Mouse (Mus musculus) cerebellum, adult 18-20 months (tissue): ENCODE measurements around the gene Car1.
"Not testable (repeated sequence)": the region's sequence is repeated elsewhere in the genome, so short reads cannot be mapped to it uniquely, and the experiment has no call there.

Experiments
- DNase-seq, 2 experiments: peaks; one replicate each; pipeline ENCODE4 v3.0.0; 2021

Car1 gene

DNA sequence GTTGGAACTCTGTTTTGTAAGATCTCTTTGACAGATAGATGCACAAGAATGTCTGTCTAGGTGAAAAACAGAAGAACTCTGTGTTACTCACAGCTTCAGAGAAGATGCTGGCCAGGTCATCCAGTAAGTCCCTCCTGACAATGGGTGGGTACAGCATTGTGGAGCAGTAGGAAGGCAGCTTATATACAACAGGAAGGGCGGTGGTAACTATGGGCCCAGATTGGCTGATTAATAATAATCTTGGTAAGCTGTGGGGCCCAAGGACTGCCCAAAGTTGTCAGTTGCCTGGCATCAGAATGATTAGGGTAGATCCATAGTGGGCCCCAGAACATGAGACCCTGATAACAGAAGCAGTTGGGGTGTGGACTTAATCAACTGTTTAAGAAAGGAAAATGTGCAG, at the start of gene Car1:
Gene Car1, minus strand, starts transcription at position 158 of the 400 bp plus-strand sequence.
- DNase-seq: no peak

DNA sequence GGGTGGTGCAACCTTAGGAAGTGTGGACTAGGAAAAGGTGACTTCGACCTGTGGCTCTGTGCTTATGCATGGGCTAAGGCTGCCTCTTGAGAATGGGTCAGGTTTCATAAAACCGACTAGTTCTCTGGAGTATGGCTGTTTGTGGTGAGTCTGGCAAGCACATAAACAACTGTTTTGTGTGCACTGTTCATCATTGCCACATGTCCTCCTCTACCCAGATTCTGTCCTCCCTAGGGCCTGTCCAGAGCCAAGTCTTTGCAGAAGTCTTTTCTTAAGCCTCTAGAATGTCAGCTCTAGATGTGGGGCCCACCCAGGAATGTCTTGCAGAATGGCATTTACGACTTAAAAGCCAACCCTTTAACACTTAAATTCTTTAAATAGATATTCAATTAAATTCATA, 49.7 kb upstream of the Car1 start:
- no peak for DNase-seq

DNA sequence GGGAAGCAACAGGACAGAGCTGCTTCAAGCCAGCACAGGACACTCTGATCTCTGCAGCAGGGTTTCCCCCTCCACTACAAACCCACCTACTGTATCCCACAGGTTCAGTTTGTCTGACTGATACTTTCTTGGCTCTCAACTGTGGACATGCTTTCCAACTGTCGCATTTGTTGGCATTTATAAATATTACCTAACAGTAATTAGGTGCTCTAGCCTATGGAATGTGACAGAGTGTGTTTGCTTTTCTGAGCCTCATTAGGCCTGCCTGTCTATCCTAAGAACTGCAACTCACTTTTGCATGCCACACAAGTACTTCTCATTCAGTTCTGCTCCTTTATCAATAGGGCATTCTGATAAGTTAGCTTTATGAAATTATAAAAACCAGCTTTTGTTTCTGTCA, 46.3 kb upstream of the Car1 start:
- no peak for DNase-seq

DNA sequence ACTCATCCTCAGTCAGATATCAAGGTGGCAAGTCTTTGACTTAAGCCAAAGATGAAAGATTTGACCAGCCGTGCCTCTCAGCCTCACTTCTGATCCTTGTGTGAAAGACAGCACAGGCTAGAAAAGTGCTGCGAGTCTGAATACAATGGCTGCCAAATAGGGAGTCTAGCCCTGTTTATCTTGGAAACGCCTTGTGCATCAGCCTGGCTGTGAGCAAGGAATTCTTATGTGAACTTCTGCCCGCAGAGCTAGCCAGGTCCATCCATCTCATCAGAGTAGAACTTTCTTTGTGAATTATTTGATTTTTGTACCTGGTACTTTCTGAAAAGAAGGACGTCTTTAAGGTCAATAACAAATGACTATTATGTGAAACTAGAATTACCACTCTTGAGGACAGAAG, 45.8 kb upstream of the Car1 start:
- DNase-seq: no peak

DNA sequence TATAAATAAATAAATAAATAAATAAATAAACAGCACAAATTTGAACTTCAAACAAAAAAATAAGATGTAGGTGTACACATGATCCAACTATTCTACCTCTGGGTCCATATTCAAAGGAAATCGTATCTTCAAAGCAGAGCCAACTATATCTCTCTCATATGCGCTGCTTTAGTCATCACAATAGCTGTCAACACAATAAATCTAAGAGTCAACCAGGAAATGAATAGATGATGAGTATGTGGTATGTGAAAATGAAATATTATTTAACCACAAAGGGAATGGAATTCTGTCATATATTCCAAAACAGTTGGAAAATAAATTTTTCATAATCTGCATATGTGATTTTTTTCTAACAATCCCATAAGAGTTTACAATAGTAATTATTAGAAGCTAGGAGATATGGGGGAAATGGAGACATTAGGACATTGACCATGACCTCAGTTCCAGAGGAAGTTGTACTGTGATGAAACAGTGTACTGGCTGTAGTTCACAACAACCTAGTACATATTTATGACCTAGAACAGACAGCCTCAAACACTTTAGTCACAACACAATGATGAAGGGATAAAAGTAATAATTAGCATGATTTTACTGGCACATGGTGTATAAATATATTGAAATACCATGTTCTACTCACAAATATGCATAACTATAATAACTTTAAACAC, 40.6 kb upstream of the Car1 start:
- DNase-seq: no peak

DNA sequence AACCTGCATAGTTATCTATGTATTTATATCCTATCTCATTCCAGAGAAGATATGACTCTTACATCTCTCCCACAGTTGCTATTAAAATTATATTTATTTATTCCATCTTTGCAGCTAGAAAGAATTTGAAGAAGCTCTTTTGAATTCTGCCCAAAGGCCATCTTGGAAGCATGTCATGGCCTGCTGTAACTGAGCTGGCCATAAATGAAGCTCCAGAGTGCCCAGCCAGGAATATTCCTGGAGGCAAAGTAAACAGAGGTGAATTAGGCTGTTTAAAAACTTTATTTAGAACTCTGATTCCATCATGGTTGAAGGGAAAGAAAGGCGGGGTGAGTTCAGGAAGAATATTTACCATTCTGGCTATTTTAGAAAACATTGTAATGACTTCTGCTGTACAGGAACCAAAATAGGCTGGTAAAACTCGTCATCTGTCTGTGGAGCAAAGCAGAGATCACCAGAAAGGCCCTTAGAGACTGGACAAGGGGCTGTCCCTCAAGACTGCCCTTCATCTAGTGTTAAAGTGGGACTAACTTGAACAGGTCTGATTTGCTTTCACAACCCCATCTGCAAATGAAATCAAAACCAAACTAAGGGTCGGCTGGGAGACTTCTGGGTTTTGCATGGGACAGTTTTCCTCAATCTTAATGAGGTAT, 31.4 kb upstream of the Car1 start:
- no peak for DNase-seq

DNA sequence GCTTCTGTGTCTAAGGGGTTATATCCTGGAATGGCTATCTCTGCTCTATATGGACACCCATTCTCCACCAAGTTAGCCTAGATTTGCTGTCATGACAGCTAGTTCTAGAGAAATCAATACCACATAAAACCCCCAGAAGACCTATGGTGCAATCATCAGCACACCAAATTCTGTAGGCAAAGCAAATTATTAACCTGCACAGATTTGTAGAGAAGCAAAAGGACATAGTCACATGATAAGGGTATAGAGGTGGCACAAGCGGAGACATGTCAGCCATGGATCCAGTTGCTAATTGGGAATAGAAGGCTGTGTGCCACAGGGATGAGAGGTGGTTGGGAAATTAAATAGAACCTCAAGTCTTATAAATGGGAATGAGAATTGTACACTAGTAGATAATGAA, 30.8 kb upstream of the Car1 start:
- no peak for DNase-seq

DNA sequence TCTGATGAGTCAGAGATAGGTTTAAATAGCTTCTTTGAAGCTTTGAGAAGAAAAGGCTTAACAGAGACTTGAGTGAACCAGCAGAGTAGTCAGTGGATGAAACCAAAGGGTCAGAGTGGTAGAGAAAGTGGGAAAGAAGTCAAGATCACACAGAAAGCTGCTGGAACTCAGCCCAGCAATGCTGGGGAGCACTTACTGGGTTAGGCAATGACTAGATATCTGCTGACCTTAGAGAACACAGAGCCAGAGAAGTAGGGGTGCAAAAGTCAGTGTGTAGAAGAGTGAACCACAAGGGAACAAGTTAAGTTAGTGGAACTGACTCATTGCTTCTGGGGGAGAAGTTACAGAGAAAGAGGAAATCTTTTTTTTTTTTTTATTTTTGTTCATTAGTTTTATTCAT, 24.6 kb upstream of the Car1 start:
- no peak for DNase-seq

DNA sequence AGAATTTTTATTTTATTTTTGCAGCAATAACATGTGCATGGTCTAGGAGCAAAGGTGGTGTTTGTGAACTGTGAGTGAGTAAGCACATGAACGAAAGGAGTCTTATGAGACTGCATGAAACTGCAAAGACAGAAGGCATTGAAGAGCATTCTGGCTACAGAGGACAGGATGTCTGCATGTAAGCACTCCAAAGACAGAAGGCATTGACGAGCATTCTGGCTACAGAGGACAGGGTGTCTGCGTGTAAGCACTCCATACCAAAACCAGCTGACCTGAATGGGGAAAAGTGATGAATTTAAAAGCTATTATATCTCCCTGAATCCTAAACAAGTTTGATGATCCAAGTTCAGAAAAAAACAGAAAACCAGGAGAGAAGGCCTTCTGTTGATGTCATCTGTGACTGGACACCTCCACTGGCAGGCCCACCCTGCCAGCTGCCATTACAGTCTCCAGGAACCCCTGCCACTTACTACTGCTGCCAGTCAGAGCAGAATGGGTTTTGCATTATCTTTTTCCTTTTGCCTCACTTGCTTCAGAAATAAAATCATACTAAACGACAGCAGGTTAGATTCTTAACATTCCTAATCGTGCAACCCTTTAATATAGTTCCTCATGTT, 23.2 kb upstream of the Car1 start:
- DNase-seq: no peak

DNA sequence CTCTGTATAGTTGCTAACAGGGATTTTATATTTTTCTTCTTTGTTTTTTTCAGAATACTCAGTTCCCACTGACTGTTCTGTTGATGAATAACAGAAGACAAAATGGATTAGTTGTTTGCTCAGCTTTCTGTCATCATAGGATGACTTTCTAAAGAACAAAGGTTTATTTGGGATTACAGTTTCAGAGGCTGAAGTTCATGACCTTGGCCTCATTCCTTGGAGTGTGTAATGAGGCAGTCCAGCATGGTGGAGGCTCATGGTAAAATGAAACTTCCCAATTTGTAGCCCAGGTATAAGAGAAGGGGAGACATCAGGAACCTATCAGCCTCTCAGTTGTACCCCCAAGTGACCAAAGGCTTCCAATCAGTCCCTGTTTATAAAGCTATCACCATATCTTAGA, 20.7 kb upstream of the Car1 start:
- no peak for DNase-seq

DNA sequence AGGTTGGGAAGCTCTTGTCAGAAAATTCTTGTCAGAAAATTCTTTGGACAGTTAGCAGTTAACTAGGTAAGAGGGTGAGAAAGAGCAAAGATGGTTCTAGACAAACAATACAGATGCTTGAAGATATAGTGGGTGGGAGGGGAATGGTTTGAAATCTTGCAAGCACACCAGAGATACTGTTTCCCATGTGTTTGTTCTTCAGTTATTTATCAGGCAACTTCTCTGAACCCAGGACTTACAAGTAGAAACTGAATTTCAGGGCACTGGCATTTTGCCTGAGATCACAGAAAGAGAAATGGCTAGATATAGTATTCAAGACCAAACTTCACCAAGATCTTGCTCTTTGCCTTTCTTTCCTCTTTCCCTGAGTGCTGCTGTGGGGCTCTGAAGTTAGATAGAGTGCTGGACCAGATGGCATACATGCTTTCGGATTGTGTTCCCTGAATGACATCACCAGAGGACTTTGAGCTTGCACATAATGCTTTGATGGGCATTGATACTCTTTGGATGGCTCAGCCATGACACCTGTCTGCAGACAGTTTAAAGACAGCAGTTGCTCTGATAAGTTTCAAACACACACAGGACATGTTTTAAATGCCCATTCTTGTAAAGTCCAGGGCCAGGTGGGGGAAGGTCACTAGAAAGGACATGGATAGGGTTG, 11.8 kb upstream of the Car1 start:
- no peak for DNase-seq

DNA sequence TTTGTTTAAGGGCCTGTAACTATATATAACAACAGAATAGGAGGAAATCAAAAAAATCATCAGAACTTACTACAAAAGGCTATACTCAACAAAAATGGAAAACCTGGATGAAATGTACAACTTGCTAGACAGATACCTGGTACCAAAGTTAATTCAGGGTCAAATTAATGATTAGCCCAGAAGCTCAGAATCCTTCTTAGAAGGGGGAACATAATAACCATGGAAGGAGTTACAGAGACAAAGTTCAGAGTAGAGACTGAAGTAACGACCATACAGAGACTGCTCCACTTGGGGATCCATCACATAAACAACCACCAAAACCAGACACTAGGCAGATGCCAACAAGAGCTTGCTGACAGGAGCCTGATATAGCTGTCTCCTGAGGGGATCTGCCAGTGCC, 7.2 kb upstream of the Car1 start:
- not testable (repeated sequence) for DNase-seq

DNA sequence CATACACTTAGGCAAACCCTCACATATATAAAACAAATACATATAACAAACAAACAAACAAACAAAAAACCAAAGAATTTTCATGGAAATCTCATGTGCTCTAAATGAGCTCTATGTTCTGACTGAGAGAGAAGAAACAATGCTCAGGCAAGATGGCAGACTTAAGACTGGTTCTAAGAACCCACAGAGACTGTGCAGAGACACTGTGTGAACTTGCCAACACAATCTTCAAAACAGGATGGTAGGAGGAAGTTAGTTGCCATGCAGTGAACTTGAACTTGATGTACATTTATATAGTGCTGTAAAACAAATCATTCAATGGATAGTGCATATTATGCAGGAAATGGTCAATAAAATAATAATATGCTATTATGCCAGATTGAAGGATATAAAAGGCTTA, 1.5 kb downstream of the Car1 start:
- DNase-seq: no peak

DNA sequence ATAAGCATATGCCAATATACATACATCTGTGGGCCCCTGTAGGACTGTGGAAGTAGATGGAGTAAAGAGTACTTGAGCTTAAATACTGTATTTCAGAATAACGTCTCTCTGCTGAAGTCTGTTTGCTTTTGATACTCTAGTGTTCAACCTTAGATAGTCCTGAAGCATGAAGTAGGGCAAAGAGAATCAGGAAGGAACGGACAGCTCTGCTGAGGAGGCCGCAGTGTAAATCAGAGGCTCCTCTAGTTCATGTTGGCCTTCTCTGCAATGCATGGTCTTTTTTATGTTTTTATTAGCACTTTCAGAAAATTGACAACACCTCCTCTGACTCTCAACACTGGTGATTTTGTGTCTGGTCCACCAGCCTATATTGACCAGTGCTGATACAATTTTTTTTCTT, 2.2 kb downstream of the Car1 start:
- DNase-seq: no peak

DNA sequence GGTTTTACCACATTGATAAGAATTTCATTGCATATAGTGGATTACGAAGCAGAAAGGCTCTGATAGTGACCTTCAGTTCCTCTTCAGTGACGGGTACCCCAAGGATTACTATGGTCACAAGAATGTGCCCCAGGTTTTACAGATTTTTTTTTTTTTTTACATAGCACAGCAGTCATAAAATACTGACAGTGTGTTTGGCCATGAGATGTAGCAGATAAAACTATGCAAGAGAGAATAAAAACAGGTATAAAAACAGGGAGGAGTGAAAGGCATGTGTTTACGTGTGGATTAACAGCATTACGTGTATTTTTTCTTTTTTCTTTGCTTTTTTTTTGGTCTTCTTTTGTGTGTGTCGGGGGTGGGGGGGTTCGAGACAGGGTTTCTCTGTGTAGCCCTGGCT, 3.3 kb downstream of the Car1 start:
- DNase-seq: no peak

DNA sequence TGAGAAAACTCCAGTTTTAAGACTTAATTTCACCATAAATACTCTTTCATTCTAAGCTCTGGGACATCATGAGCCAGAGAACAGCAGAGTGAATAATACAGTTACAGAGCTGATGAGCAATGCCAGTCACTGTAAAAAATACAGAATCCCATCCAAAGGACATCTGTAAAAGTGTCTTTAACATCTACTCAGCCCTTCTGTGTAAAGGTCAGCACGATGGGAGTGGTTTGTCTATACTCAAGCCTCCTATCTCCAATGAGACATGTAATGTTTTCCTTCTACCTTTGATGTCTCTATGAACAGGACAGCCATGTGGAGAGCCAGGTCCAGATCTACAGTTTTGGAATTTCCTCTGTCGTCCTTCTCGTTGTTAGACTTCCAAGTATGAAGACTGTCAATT, 11.1 kb downstream of the Car1 start:
- no peak for DNase-seq

DNA sequence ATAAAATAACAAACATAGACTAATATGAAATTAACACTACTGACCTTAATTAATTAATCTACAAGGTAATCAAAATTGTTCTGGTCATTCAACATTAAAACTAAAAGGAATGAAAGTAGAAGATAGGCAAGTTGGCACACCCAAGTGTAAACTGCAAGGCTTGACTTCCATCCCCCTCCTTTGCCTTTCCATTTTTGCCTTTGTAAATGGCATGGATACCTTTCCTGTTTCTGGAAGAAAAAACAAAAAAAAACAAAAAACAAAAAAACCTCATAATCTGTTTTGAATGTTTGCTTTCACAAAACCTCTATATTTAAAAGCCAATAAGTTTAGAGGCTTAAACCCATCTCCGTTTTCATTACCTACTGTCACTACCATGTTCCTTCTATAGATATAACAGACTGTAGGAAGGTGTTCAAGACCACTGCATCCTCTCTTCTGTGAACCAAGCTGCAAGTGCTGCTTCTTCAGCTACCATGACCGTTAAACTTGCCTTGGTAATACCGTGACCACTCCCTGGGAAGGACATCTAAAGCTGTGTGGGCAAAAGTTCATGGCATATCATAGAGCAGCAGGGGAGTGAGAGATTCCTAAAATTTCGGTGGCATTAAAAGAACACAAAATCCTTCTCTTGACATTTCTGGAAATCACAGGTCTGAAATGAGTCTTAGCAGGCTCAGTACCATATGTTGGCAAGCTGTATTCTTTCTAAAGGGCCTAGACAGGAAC, 12.7 kb downstream of the Car1 start:
- DNase-seq: no peak

DNA sequence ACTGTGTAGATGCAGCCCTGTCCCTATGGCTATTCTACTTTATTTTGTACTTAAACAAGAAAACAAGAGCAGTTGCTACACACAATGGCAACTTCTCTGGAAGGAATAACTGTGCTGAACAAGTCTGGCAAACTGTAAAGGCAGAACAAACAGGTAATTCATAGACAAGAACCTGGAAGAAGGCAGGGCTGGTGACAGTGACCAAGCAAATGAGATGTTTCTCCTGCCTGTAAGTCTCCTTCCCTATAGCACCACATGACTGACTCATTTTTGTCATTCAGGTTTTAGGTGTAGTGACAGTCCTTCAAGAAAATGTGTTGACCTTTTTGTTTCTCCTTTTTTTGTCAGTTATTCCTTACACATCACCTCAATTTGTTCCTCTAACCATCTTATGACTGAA, 16.1 kb downstream of the Car1 start:
- DNase-seq: no peak

DNA sequence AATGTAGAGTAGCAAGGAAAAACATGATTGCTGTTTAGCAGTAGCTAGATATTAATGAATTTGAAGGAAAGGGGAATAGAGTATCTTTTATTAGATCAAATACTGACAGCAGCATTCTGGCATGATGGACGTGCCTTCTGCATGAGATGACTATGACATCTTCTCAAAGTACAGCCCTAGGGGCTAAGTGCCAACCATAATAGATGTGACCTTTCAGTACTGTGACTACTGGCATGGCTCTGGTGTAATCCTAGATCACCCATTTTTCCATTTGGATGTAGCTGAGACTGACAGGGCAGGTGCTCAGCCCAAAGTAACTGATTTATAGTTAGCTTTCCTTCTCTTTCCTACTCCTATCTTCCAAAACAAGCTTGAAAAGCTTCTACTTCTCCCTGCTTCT, 20.6 kb downstream of the Car1 start:
- no peak for DNase-seq

DNA sequence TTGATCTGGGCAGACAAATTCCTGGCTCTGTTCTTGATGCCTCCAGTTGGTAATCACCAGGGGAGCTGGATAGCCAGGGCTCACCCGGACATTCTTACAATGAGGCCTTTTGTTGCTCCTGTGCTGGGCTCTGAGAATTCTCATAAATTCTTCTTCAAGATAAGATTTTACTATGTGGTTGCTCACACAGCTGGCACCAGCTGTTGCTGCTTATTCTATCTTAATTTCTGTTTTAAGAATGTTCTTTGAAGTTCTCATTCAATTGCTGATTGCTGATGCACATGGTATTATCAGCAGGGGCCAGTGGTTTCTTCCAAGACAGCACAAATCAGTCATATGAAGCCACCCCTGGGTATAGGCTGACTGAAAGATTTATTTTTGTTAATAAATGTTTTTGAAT, 21.0 kb downstream of the Car1 start:
- no peak for DNase-seq

DNA sequence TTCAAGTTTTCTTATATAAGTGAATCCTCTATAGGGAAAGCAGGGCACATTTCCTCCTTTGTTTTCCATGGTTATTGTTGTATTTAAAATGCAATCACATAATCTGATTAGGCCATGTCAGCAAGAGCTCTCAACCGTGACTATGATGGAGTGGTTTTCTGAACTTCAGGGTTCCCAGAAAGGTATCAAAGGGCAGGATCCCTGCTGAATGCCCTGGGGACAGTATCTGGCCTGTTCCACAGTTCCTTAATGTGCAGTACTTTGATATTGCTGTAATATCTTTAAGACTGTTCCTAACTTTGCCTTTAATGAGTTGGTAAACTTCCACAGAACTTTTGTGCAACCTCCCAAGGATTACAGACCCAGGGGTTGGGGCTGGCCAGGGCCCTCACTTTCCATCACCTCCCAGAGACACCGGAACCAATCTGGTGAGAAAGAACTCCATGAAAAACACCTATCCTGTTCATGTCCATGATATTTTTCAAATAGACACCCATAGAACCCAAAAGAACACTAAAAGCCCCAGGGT, 21.6 kb downstream of the Car1 start:
- DNase-seq: no peak

DNA sequence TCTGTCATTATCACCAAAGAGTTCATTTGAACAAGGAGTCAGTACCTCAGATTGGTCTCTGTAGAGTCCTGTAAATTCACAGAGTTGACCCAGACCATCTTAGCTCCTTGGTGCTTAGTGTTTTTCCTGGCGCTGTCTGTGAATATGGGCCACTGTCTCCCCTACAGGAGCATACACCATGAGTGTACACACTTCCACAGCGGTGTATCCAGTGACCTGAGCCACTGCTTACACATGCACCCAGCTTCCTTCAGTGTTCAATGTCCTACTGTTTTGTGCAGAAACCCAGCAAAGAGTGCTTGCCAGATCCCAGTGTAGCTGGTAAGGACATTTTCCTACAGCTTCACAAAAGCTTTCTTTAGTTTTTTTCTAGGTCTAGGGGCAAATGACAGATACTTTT, 22.8 kb downstream of the Car1 start:
- DNase-seq: no peak

DNA sequence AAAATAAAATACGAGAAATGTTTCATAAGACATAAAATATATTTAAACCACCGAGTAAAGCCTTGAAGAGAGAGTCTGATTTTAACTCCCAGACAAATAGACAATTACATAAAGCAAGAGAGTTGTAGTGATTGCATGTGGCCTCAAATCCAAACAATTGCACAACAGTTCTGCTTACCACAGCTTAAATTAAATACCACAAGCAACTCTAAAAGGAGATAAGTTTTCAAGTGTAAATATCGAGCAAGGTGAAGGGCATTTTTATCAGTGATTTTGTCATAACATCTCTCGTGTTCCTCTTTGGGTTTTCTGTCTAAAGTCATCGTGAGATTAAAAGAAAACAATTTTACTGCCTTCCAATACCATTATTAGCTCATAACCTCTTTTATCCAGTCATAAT, 25.0 kb downstream of the Car1 start:
- not testable (repeated sequence) for DNase-seq
